Mouse (Mus musculus): ENCODE data around the gene Pradc1.

- no peak for TF ChIP-seq CTCF (IDR thresholded peaks at IDR 0.05; ENCODE audit: low read depth, low read length)
- TF ChIP-seq POLR2A (IDR thresholded peaks at IDR 0.05; ENCODE audit: extremely low read depth, insufficient read depth, low read length) = no peak
Measured at GRCm38 (mm10) chr6:85469660-85470430, 18.1 kb upstream of the Pradc1 start.
